35 mouse cellular contexts compared by ENCODE assay signal in genomic region chr17:24423114-24423513, GRCm38 (mm10). TPM values are rescaled to one million over a fixed set of nuclear protein-coding genes. Genes with fewer than 3 reads are reported as not detected.
"Had no signal": no experiment of that assay in that cellular context is flagged by ENCODE, and none has a peak within 500 bp of the region (broad histone marks: within the 10 kb centered on the region; RNA-seq: fewer than 3 reads in every experiment).

No protein-coding gene starts in this region.

- H3K4me3 ChIP-seq: heart, embryonic 10.5 days; heart, embryonic 12.5 days; heart, embryonic 13.5 days; heart, embryonic 15.5 days; hindbrain, embryonic 10.5 days; hindbrain, embryonic 12.5 days; hindbrain, embryonic 13.5 days; hindbrain, embryonic 15.5 days; intestine, embryonic 15.5 days; kidney, embryonic 15.5 days; layer of hippocampus, adult 2 months had no signal

- DNase-seq: heart, postnatal 10 days; heart, postnatal 36 days; heart, postnatal 4 days; kidney, adult 11 months; kidney, adult 18-20 months; kidney, adult 2 months; kidney, adult 8-10 months; kidney, adult 9 months; kidney, postnatal 10 days; kidney, postnatal 14 days; kidney, postnatal 25 days; kidney, postnatal 36 days; kidney, postnatal 4 days; layer of hippocampus, adult 9-11 months; layer of hippocampus, postnatal 36 days had no signal

- H3K9ac ChIP-seq: heart, embryonic 12.5 days; heart, embryonic 13.5 days; heart, embryonic 15.5 days; hindbrain, embryonic 12.5 days; hindbrain, embryonic 13.5 days; hindbrain, embryonic 14.5 days; hindbrain, embryonic 15.5 days; intestine, embryonic 15.5 days; kidney, embryonic 15.5 days had no signal

- ATAC-seq: hindbrain, embryonic 16.5 days; hindbrain, postnatal 0 days; inflammation-experienced regulatory T-cells, adult 6 months; intestine, embryonic 15.5 days; intestine, embryonic 16.5 days; intestine, postnatal 0 days had no signal

- H3K27me3 ChIP-seq: heart, embryonic 12.5 days; heart, embryonic 13.5 days; heart, embryonic 15.5 days; hindbrain, embryonic 12.5 days; hindbrain, embryonic 13.5 days; hindbrain, embryonic 15.5 days; intestine, embryonic 15.5 days; kidney, embryonic 15.5 days had no signal

- H3K27ac ChIP-seq: heart, embryonic 10.5 days; heart, embryonic 13.5 days; heart, embryonic 15.5 days; hindbrain, embryonic 10.5 days; hindbrain, embryonic 12.5 days; hindbrain, embryonic 13.5 days; hindbrain, embryonic 14.5 days; hindbrain, embryonic 15.5 days; hindbrain, postnatal 0 days; intestine, embryonic 15.5 days; kidney, embryonic 15.5 days; kidney, postnatal 0 days; layer of hippocampus, adult 2 months had no signal

- H3K4me2 ChIP-seq: heart, embryonic 11.5 days; heart, embryonic 12.5 days; heart, embryonic 13.5 days; heart, embryonic 15.5 days; hindbrain, embryonic 12.5 days; hindbrain, embryonic 13.5 days; hindbrain, embryonic 14.5 days; hindbrain, embryonic 15.5 days; intestine, embryonic 15.5 days; kidney, embryonic 15.5 days had no signal

- H3K9me3 ChIP-seq: heart, embryonic 10.5 days; heart, embryonic 12.5 days; heart, embryonic 13.5 days; heart, embryonic 15.5 days; hindbrain, embryonic 10.5 days; hindbrain, embryonic 12.5 days; hindbrain, embryonic 13.5 days; hindbrain, embryonic 15.5 days; intestine, embryonic 15.5 days; kidney, embryonic 15.5 days had no signal

RNA-seq across cellular contexts. Expression of gene Dnase1l2, which starts 19.8 kb away (rescaled TPM):
- total RNA-seq: hematopoietic stem cell, adult 5-6 weeks had no signal
